Mouse (Mus musculus): ENCODE measurements at regions not wholly inside any gene's neighbourhood (a gene's known extent, or its start where the extent isn't known, plus 50 kb on each side); places are given as distances from the start of the nearest gene placed in this dataset.

DNA sequence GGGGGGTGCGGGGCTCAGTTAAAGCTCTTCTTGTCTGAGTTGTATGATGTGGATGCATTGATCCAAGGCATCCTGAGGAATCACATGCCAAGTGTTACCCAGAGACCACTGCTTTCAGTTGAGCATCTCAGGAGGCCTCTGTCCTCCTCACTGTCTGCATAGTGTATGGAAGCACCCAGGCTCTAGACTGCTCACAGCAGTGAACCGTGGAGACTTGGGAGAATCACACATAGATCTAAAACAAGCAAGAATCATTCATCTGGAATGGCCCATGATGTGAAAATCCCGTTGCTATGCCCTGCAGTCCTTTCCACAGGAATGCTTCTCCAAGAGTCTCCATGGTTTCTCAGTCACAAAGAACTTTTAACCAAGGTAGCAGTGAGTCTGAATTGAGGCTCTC lies 170.0 kb upstream of the Nr5a2 start:
- TF ChIP-seq CTCF (IDR thresholded peaks at IDR 0.05): no peak
- TF ChIP-seq POLR2A (IDR thresholded peaks at IDR 0.05; ENCODE audit: insufficient read depth, low read depth, low read length): no peak
